Mouse (Mus musculus): ENCODE data around the gene Psmg4.

- TF ChIP-seq EP300 (IDR thresholded peaks at IDR 0.05; ENCODE audit: low read depth) (no peak), CTCF (IDR thresholded peaks at IDR 0.05; ENCODE audit: low read depth) (no peak)
These were observed 2.8 kb upstream of the Psmg4 start for GRCm38 (mm10) chr13:34159926-34160325.

Data from liver, embryonic 14.5 days (tissue).